Mouse (Mus musculus) small intestine, adult 2 months (tissue): ENCODE measurements around the gene Nanos2. TPM values are rescaled to one million over a fixed set of nuclear protein-coding genes. Genes with fewer than 3 reads are reported as not detected.

Experiments
- H3K27ac ChIP-seq: fragments of 200-500 bp; 2 replicates; pipeline ENCODE4 v1.5.1; 2012; ENCODE audit warnings: low read depth, low read length, control low read depth, inconsistent platforms; ENCODE audit not compliant: insufficient read depth
- H3K27me3 ChIP-seq: fragments of 200-500 bp; 2 replicates; pipeline ENCODE4 v1.6.1; 2012; ENCODE audit warnings: mild to moderate bottlenecking, moderate library complexity, low read length, inconsistent platforms; ENCODE audit not compliant: control insufficient read depth, insufficient read depth
- H3K36me3 ChIP-seq: fragments of 200-500 bp; 2 replicates; pipeline ENCODE4 v1.6.1; 2012; ENCODE audit warnings: mild to moderate bottlenecking, low read length, control low read depth, inconsistent platforms; ENCODE audit not compliant: control insufficient read depth, insufficient read depth
- H3K4me1 ChIP-seq: fragments of 200-500 bp; 2 replicates; pipeline ENCODE4 v1.6.1; 2012; ENCODE audit warnings: low read length, inconsistent platforms, mixed read lengths; ENCODE audit not compliant: control insufficient read depth, insufficient read depth, insufficient read length
- H3K4me3 ChIP-seq: fragments of 200-500 bp; 2 replicates; pipeline ENCODE4 v1.5.1; 2012; ENCODE audit warnings: low read depth, mild to moderate bottlenecking, control low read depth, inconsistent platforms, low read length, moderate library complexity
- CTCF ChIP-seq: fragments of 200-500 bp; IDR thresholded peaks from 2 replicates; pipeline ENCODE4 v1.5.1; 2012; ENCODE audit warnings: low read depth, mild to moderate bottlenecking, control low read depth, inconsistent platforms, low read length, moderate library complexity, mixed read lengths; ENCODE audit not compliant: insufficient replicate concordance, insufficient read length; ENCODE audit errors: extremely low read depth
- POLR2A ChIP-seq: fragments of 200-500 bp; IDR thresholded peaks from 2 replicates; pipeline ENCODE4 v1.6.1; 2012; ENCODE audit warnings: low read depth, mild to moderate bottlenecking, control low read depth, inconsistent platforms, low read length, moderate library complexity
- WGBS: fragments of 180-500 bp; shearing (Covaris S2); methylation state at CpG from one replicate; pipeline ENCODE4 v1.1.7; 2018; 5-methylcytosine and 5-hydroxymethylcytosine counted together
- polyA plus RNA-seq: library from polyadenylated mRNA; depleted of rRNA; stranded (reverse); fragments of >200 nt; gene quantifications from 2 replicates; pipeline ENCODE4 v1.2.3, GENCODE M21; 2012

The Nanos2 gene
- polyA plus RNA-seq, 1 experiment = not detected

DNA sequence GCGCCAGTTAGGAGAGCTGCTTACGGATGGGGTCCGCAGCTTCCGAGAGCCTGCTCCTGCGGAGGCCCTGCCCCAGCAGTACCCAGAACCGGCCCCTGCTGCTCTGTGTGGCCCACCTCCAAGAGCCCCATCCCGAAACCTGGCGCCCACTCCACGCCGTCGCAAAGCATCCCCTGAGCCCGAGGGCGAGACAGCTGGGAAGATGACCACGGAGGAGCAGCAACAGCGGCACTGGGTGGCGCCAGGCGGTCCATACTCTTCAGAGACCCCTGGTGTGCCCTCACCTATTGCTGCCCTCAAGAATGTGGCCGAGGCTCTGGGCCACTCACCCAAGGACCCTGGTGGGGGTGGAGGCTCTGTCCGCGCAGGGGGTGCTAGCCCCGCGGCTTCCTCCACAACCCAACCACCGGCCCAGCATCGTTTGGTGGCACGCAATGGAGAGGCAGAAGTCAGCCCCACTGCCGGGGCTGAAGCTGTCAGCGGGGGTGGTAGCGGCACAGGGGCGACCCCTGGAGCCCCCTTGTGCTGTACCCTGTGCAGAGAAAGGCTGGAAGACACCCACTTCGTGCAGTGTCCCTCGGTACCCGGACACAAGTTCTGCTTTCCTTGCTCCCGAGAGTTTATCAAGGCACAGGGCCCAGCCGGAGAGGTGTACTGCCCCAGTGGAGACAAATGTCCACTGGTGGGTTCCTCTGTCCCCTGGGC, 18.4 kb downstream of the Nanos2 start:
- no peaks in the 10 kb centered on the region for H3K27me3 ChIP-seq
- no peak overlapping the region for H3K27ac ChIP-seq
- TF ChIP-seq POLR2A (no peak), CTCF (no peak)
- H3K36me3 ChIP-seq = peaks cover 7% of the 10 kb centered on the region; the same call in 1 of the 2 replicates
- H3K4me1 ChIP-seq = peaks cover 32% of the 10 kb centered on the region
- H3K4me3 ChIP-seq = peak overlapping the region; percentile 97
- WGBS = 30% methylated on average over 34 of the region's 34 CpGs

DNA sequence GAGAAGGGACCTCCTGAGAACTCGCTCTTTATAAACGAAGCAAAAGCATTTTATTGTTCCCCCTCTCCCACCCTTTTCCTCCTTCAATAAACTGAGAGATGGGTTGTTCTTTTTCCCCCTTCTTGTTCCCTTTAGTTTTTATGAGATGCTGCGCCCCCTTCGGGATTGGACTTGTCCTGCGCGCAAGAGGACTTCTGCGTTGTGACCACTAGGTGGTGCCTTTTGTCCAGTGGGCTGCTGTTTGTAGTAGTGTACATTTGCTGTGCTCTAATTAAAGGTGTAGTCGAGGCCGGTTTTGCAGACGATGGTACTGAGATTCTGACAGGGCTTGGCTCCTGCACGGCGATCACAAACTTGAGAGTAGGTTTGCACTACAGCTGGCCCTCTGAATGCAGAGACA, 19.3 kb downstream of the Nanos2 start:
- H3K4me1 ChIP-seq = peaks cover 31% of the 10 kb centered on the region
- H3K27me3 ChIP-seq = no peaks in the 10 kb centered on the region
- peaks cover 7% of the 10 kb centered on the region; the same call in 1 of the 2 replicates for H3K36me3 ChIP-seq
- peak; percentile 99; the same call in 1 of the 2 replicates for TF ChIP-seq CTCF
- TF ChIP-seq POLR2A = no peak
- WGBS = 3% methylated on average over 12 of the region's 12 CpGs
- no peak overlapping the region for H3K4me3 ChIP-seq
- H3K27ac ChIP-seq = 0 out of 2 replicates have a peak overlapping the region, but pooled peaks have one; percentile 36

DNA sequence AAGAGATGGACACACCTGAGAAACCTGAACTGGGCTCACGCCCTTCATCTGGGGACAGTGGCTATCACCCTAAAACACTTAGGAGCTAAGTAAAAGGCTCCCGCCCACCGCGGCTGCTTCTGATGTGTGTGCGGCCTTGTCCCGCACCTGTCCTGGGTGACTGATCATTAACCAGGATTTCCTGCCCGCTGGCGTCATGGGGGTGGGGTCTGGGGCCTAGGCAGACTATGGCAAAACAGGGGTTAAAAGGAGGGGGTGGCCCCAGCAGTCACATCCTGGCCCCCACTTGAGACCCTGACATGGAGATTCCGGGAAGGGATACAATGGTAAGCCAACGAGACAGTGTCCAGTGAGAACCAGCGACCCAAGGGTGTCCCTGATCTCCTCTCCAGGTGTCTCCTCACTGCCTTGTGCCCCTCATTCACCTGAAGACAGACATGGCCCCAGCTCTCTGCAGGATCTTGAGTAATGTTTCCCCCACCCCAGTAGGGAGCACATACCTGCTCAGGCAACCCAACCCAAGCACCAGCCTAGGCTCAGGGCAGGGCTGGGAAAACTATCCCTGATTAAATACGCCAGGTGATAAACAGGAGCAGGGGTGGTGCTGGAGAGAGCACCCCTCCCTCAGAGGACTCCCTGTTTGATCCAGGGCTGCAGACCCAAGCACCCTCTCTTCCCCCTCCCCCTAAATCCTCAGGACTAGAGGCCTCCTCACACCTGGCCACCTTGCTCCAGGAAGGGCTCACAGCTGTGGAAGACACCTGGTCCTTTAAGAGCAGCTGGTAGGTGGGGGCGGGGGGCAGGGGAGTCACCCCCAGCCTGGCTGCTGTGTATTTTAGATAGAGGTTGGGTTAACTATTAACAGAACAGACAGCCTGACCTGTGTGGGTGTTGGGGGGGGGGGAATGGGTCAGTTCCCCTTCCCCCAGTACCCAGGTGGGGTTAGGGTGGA, 20.1 kb downstream of the Nanos2 start:
- no peaks in the 10 kb centered on the region; the same call in 1 of the 2 replicates for H3K27me3 ChIP-seq
- H3K27ac ChIP-seq = peak overlapping the region; percentile 75
- 0 out of 2 replicates have a peak overlapping the region, but pooled peaks have one; percentile 1 for H3K4me3 ChIP-seq
- peaks cover 7% of the 10 kb centered on the region; the same call in 1 of the 2 replicates for H3K36me3 ChIP-seq
- TF ChIP-seq POLR2A (no peak), CTCF (no peak)
- WGBS = 15% methylated on average over 13 of the region's 13 CpGs
- peaks cover 32% of the 10 kb centered on the region for H3K4me1 ChIP-seq

- 56% methylated on average over 7 of the region's 7 CpGs for WGBS
- no peaks in the 10 kb centered on the region; the same call in 1 of the 2 replicates for H3K27me3 ChIP-seq
- H3K36me3 ChIP-seq = peaks cover 4% of the 10 kb centered on the region; the same call in 1 of the 2 replicates
- H3K4me3 ChIP-seq = no peak overlapping the region
- H3K27ac ChIP-seq = no peak overlapping the region
- H3K4me1 ChIP-seq = peaks cover 20% of the 10 kb centered on the region
- TF ChIP-seq CTCF (no peak), POLR2A (no peak)
Observed at GRCm38 (mm10) chr7:19010581-19010980, 23.4 kb downstream of the Nanos2 start.

- 2% methylated on average over 29 of the region's 31 CpGs for WGBS
- no peaks in the 10 kb centered on the region for H3K36me3 ChIP-seq
- no peaks in the 10 kb centered on the region; the same call in 1 of the 2 replicates for H3K27me3 ChIP-seq
- H3K4me3 ChIP-seq = peak overlapping the region; percentile 36
- no peak for TF ChIP-seq POLR2A
- TF ChIP-seq CTCF = no peak
- peaks cover 13% of the 10 kb centered on the region for H3K4me1 ChIP-seq
- no peak overlapping the region for H3K27ac ChIP-seq
Observed at GRCm38 (mm10) chr7:19012025-19012621, 24.9 kb downstream of the Nanos2 start.

- WGBS = 19% methylated on average over 2 of the region's 2 CpGs
- Histone ChIP-seq H3K4me1 (peaks cover 13% of the 10 kb centered on the region), H3K4me3 (no peak overlapping the region), H3K27me3 (no peaks in the 10 kb centered on the region; the same call in 1 of the 2 replicates), H3K27ac (no peak overlapping the region), H3K36me3 (no peaks in the 10 kb centered on the region)
- TF ChIP-seq POLR2A (no peak), CTCF (no peak)
Observed at GRCm38 (mm10) chr7:19012882-19013281, 25.7 kb downstream of the Nanos2 start.
